Mouse (Mus musculus): ENCODE measurements at regions not wholly inside any gene's neighbourhood (a gene's known extent, or its start where the extent isn't known, plus 50 kb on each side); places are given as distances from the start of the nearest gene placed in this dataset.

- no peak overlapping the region for H3K4me2 ChIP-seq (ENCODE audit: low read depth, low read length)
- no peak for ATAC-seq (ENCODE audit: insufficient read depth, low FRiP score)
- H3K36me3 ChIP-seq (ENCODE audit: control insufficient read depth, insufficient read depth, low read length) = no peaks in the 10 kb centered on the region
- H3K4me1 ChIP-seq (ENCODE audit: control insufficient read depth, insufficient read depth, low read length) = no peaks in the 10 kb centered on the region; the same call in 1 of the 2 replicates
- 62% methylated on average over 6 of the region's 6 CpGs for WGBS
- H3K27ac ChIP-seq (ENCODE audit: low read length) = no peak overlapping the region
- no peaks in the 10 kb centered on the region for H3K9me3 ChIP-seq (replicated peaks; ENCODE audit: control insufficient read depth, low read length)
- no peak overlapping the region for H3K4me3 ChIP-seq (replicated peaks; ENCODE audit: low read length)
- H3K27me3 ChIP-seq (ENCODE audit: control insufficient read depth, insufficient read depth, low read length) = no peaks in the 10 kb centered on the region
- no peak overlapping the region for H3K9ac ChIP-seq (ENCODE audit: low read length)
These were observed 1159.1 kb downstream of the 4930447A16Rik start for GRCm38 (mm10) chr15:38584425-38584824.

GRCm38 (mm10) chr15:38585610-38586009 is 1160.3 kb downstream of the 4930447A16Rik start:
- 0 out of 2 replicates have a peak, but pooled peaks have one; percentile 12 for ATAC-seq (ENCODE audit: insufficient read depth, low FRiP score)
- Histone ChIP-seq H3K4me2 (ENCODE audit: low read depth, low read length) (no peak overlapping the region), H3K9me3 (replicated peaks; ENCODE audit: control insufficient read depth, low read length) (no peaks in the 10 kb centered on the region), H3K27me3 (ENCODE audit: control insufficient read depth, insufficient read depth, low read length) (no peaks in the 10 kb centered on the region), H3K9ac (ENCODE audit: low read length) (no peak overlapping the region), H3K4me3 (replicated peaks; ENCODE audit: low read length) (no peak overlapping the region), H3K27ac (ENCODE audit: low read length) (no peak overlapping the region), H3K36me3 (ENCODE audit: control insufficient read depth, insufficient read depth, low read length) (no peaks in the 10 kb centered on the region), H3K4me1 (ENCODE audit: control insufficient read depth, insufficient read depth, low read length) (no peaks in the 10 kb centered on the region; the same call in 1 of the 2 replicates)
- WGBS = 78% methylated on average over 4 of the region's 4 CpGs

GRCm38 (mm10) chr15:38586594-38586993 is 1161.2 kb downstream of the 4930447A16Rik start:
- no peaks in the 10 kb centered on the region for H3K36me3 ChIP-seq (ENCODE audit: control insufficient read depth, insufficient read depth, low read length)
- no peak for ATAC-seq (ENCODE audit: insufficient read depth, low FRiP score)
- H3K4me2 ChIP-seq (ENCODE audit: low read depth, low read length) = no peak overlapping the region
- H3K9ac ChIP-seq (ENCODE audit: low read length) = no peak overlapping the region
- 67% methylated on average over 10 of the region's 10 CpGs for WGBS
- H3K4me1 ChIP-seq (ENCODE audit: control insufficient read depth, insufficient read depth, low read length) = no peaks in the 10 kb centered on the region; the same call in 1 of the 2 replicates
- no peak overlapping the region for H3K4me3 ChIP-seq (replicated peaks; ENCODE audit: low read length)
- no peaks in the 10 kb centered on the region for H3K9me3 ChIP-seq (replicated peaks; ENCODE audit: control insufficient read depth, low read length)
- H3K27ac ChIP-seq (ENCODE audit: low read length) = no peak overlapping the region
- no peaks in the 10 kb centered on the region for H3K27me3 ChIP-seq (ENCODE audit: control insufficient read depth, insufficient read depth, low read length)

- Histone ChIP-seq H3K9ac (ENCODE audit: low read length) (no peak overlapping the region), H3K9me3 (replicated peaks; ENCODE audit: control insufficient read depth, low read length) (no peaks in the 10 kb centered on the region), H3K27me3 (ENCODE audit: control insufficient read depth, insufficient read depth, low read length) (no peaks in the 10 kb centered on the region), H3K4me2 (ENCODE audit: low read depth, low read length) (no peak overlapping the region), H3K27ac (ENCODE audit: low read length) (no peak overlapping the region), H3K4me3 (replicated peaks; ENCODE audit: low read length) (no peak overlapping the region), H3K36me3 (ENCODE audit: control insufficient read depth, insufficient read depth, low read length) (no peaks in the 10 kb centered on the region), H3K4me1 (ENCODE audit: control insufficient read depth, insufficient read depth, low read length) (no peaks in the 10 kb centered on the region; the same call in 1 of the 2 replicates)
- WGBS = 61% methylated on average over 5 of the region's 5 CpGs
- ATAC-seq (ENCODE audit: insufficient read depth, low FRiP score) = 0 out of 2 replicates have a peak, but pooled peaks have one; percentile 48
These were observed 1162.9 kb downstream of the 4930447A16Rik start for GRCm38 (mm10) chr15:38588268-38588667.

GRCm38 (mm10) chr15:38589010-38589409 is 1163.7 kb downstream of the 4930447A16Rik start:
- no peak for ATAC-seq (ENCODE audit: insufficient read depth, low FRiP score)
- no peaks in the 10 kb centered on the region for H3K9me3 ChIP-seq (replicated peaks; ENCODE audit: control insufficient read depth, low read length)
- no peaks in the 10 kb centered on the region for H3K27me3 ChIP-seq (ENCODE audit: control insufficient read depth, insufficient read depth, low read length)
- H3K4me2 ChIP-seq (ENCODE audit: low read depth, low read length) = no peak overlapping the region
- H3K4me3 ChIP-seq (replicated peaks; ENCODE audit: low read length) = no peak overlapping the region
- WGBS = 53% methylated on average over 2 of the region's 2 CpGs
- H3K36me3 ChIP-seq (ENCODE audit: control insufficient read depth, insufficient read depth, low read length) = no peaks in the 10 kb centered on the region
- no peaks in the 10 kb centered on the region; the same call in 1 of the 2 replicates for H3K4me1 ChIP-seq (ENCODE audit: control insufficient read depth, insufficient read depth, low read length)
- H3K27ac ChIP-seq (ENCODE audit: low read length) = no peak overlapping the region
- H3K9ac ChIP-seq (ENCODE audit: low read length) = no peak overlapping the region

GRCm38 (mm10) chr15:38589675-38590074 is 1164.3 kb downstream of the 4930447A16Rik start:
- Histone ChIP-seq H3K27ac (ENCODE audit: low read length) (no peak overlapping the region), H3K4me1 (ENCODE audit: control insufficient read depth, insufficient read depth, low read length) (no peaks in the 10 kb centered on the region; the same call in 1 of the 2 replicates), H3K4me3 (replicated peaks; ENCODE audit: low read length) (no peak overlapping the region), H3K4me2 (ENCODE audit: low read depth, low read length) (no peak overlapping the region), H3K36me3 (ENCODE audit: control insufficient read depth, insufficient read depth, low read length) (no peaks in the 10 kb centered on the region), H3K9ac (ENCODE audit: low read length) (no peak overlapping the region), H3K27me3 (ENCODE audit: control insufficient read depth, insufficient read depth, low read length) (no peaks in the 10 kb centered on the region), H3K9me3 (replicated peaks; ENCODE audit: control insufficient read depth, low read length) (no peaks in the 10 kb centered on the region)
- 86% methylated on average over 5 of the region's 5 CpGs for WGBS
- ATAC-seq (ENCODE audit: insufficient read depth, low FRiP score) = no peak; the same call in 1 of the 2 replicates

GRCm38 (mm10) chr15:38594095-38594494 is 1168.7 kb downstream of the 4930447A16Rik start:
- no peak for ATAC-seq (ENCODE audit: insufficient read depth, low FRiP score)
- no peaks in the 10 kb centered on the region for H3K36me3 ChIP-seq (ENCODE audit: control insufficient read depth, insufficient read depth, low read length)

GRCm38 (mm10) chr15:38594747-38595146 is 1169.4 kb downstream of the 4930447A16Rik start:
- H3K9me3 ChIP-seq (replicated peaks; ENCODE audit: control insufficient read depth, low read length) = no peaks in the 10 kb centered on the region
- H3K4me1 ChIP-seq (ENCODE audit: control insufficient read depth, insufficient read depth, low read length) = no peaks in the 10 kb centered on the region
- no peak for ATAC-seq (ENCODE audit: insufficient read depth, low FRiP score)
- no peaks in the 10 kb centered on the region for H3K36me3 ChIP-seq (ENCODE audit: control insufficient read depth, insufficient read depth, low read length)
- no peak overlapping the region for H3K9ac ChIP-seq (ENCODE audit: low read length)
- no peak overlapping the region for H3K27ac ChIP-seq (ENCODE audit: low read length)
- no peak overlapping the region for H3K4me2 ChIP-seq (ENCODE audit: low read depth, low read length)
- 94% methylated on average over 2 of the region's 2 CpGs for WGBS
- no peak overlapping the region for H3K4me3 ChIP-seq (replicated peaks; ENCODE audit: low read length)
- H3K27me3 ChIP-seq (ENCODE audit: control insufficient read depth, insufficient read depth, low read length) = no peaks in the 10 kb centered on the region

More at GRCm38 (mm10) chr15:38594095-38594494, 1168.7 kb downstream of the 4930447A16Rik start:
- no peak overlapping the region for H3K4me2 ChIP-seq (ENCODE audit: low read depth, low read length)
- no peaks in the 10 kb centered on the region for H3K4me1 ChIP-seq (ENCODE audit: control insufficient read depth, insufficient read depth, low read length)
- no peak overlapping the region for H3K27ac ChIP-seq (ENCODE audit: low read length)
- no peaks in the 10 kb centered on the region for H3K27me3 ChIP-seq (ENCODE audit: control insufficient read depth, insufficient read depth, low read length)
- no peaks in the 10 kb centered on the region for H3K9me3 ChIP-seq (replicated peaks; ENCODE audit: control insufficient read depth, low read length)
- 73% methylated on average over 11 of the region's 11 CpGs for WGBS
- H3K4me3 ChIP-seq (replicated peaks; ENCODE audit: low read length) = no peak overlapping the region
- no peak overlapping the region for H3K9ac ChIP-seq (ENCODE audit: low read length)

- ATAC-seq (ENCODE audit: insufficient read depth, low FRiP score) = no peak
- H3K27me3 ChIP-seq (ENCODE audit: control insufficient read depth, insufficient read depth, low read length) = no peaks in the 10 kb centered on the region
- no peak overlapping the region for H3K27ac ChIP-seq (ENCODE audit: low read length)
- H3K4me1 ChIP-seq (ENCODE audit: control insufficient read depth, insufficient read depth, low read length) = no peaks in the 10 kb centered on the region
- H3K4me3 ChIP-seq (replicated peaks; ENCODE audit: low read length) = no peak overlapping the region
- no peak overlapping the region for H3K9ac ChIP-seq (ENCODE audit: low read length)
- no peak overlapping the region for H3K4me2 ChIP-seq (ENCODE audit: low read depth, low read length)
- WGBS = 47% methylated on average over 4 of the region's 4 CpGs
- no peaks in the 10 kb centered on the region for H3K9me3 ChIP-seq (replicated peaks; ENCODE audit: control insufficient read depth, low read length)
- no peaks in the 10 kb centered on the region for H3K36me3 ChIP-seq (ENCODE audit: control insufficient read depth, insufficient read depth, low read length)
These were observed 1170.5 kb downstream of the 4930447A16Rik start for GRCm38 (mm10) chr15:38595820-38596219.
